Mouse (Mus musculus) embryo, embryonic 10.5 days (tissue): ENCODE measurements around the gene Tent4b.

Source experiments
- DNase-seq: peaks from one replicate; pipeline ENCODE4 v3.0.0-alpha.2; 2015; ENCODE audit warnings: low spot score

Tent4b gene

DNA sequence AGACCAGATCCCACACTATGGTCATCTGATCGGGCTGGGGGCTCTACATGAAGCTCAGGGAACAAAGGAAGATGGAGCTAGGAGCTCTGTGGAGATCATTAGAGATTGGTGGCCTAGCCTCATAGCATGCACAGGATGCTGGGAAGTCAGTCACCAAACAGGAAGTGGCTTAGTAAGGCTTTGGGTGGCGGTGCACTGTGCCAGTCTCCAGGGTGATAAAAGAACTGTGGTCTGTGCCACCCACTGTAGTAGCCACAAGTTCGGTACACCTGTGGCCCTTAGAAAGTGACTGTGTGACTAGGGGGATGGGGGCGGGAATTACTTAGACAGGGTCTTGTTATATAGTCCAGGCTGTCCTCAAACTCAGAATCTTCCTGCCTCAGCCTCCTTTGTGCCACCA lies 106.8 kb downstream of the Tent4b start:
- DNase-seq: no peak

GRCm38 (mm10) chr8:88306511-88306910 lies 107.5 kb downstream of the Tent4b start:
- peak; percentile 31 for DNase-seq

GRCm38 (mm10) chr8:88307736-88308135 lies 108.7 kb downstream of the Tent4b start:
- DNase-seq: no peak
